Mouse (Mus musculus) adipocyte (in vitro differentiated cells): ENCODE data around the gene Pigv.
A peak's percentile ranks its signal among the peaks of the same experiment; 100 is the strongest.

Experiments used
- DNase-seq: peaks from one replicate; pipeline ENCODE4 v3.0.0-alpha.2; 2016; ENCODE audit warnings: low spot score

Gene Pigv

DNA sequence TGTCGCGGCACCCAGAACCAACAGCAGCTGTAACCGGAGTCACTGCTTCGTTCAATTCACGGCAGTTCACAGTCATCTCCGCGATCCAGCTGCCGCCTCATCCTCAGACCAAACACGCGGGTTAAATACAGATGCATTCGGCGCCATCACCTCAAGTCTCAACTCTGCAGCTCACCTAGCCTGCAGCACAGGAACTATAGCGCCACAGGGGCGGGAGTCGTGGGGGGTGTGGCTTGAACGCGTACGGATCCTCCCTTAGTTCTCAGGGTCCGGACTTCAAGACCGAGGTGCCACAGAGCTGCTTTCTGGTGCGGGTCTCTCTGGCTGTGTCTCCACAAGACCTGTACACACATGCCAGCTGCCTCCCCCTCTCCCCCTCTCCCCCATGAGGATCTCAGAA is 26.8 kb downstream of the Pigv start:
- DNase-seq = no peak

DNA sequence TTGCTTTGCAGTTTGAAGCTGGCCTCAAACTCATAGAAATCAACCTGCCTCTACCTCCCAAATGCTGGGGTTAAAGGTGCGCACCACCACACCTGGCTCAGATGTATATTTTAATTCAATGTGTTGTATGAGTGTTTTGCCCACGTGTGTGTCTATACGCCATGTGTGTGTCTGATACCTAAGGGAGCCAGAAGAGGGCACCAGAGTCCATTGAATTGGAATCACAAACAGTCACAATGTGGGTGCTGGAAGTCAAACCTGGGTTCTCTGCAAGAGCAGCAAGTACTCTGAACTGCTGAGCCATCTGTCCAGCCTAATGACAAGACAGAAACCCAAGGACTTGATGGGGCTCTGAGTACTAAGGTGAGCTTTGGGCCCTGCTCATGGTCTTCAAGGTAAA is 27.3 kb downstream of the Pigv start:
- DNase-seq = no peak

DNA sequence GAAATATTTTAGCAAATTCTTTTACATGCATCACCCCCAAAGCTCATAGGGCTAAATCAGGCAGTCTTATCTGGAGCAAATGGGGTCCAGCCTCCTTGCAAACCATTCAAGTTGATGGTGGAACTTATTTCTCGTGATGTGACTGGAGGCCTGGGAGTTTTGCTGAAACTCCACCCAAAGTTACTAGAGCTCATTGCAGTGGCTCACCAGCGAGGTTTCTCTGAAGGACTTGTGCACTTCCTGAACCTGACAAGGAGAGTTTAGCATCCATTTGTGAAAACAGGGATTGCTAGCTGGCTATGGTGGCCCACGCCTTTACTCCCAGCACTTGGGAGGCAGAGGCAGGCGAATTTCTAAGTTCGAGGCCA is 38.4 kb downstream of the Pigv start:
- DNase-seq = no peak

DNA sequence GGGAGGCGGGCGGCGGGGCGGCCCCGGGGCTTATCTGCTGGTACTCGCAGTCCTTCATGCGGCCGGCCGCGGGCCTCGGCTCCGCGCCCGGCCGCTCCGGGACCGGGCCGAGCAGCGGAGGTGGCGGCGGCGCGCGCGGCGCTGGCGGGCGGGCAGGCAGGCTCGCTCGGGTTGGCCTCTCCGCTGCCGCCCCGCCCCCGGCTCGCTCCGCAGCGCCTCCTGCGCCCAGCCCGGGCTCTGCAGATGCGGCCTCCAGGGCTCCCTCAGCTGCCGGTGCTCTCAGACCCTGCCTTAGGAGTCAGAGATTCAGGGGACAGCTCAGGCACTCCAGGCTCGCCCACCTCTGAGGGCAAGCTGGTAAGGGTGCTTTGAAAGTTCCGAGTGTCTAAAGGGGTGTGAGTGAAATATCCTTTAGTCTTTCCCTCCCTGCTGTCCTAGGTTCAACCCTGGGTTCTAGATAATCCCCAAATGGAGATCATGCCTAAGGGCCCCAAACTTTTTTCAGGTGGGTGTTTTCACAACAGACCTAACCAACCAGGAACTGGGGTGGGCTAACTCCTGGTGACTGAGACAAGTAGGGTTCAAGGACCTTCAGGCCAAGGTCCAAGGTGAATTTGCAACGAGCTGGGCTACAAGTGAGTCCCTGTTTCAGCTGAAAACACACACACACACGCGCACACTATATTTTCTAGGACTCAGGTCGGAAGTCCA is 39.0 kb downstream of the Pigv start:
- DNase-seq = peak; percentile 72

- DNase-seq = peak; percentile 21
These were observed 39.7 kb downstream of the Pigv start for GRCm38 (mm10) chr4:133632483-133633327.

DNA sequence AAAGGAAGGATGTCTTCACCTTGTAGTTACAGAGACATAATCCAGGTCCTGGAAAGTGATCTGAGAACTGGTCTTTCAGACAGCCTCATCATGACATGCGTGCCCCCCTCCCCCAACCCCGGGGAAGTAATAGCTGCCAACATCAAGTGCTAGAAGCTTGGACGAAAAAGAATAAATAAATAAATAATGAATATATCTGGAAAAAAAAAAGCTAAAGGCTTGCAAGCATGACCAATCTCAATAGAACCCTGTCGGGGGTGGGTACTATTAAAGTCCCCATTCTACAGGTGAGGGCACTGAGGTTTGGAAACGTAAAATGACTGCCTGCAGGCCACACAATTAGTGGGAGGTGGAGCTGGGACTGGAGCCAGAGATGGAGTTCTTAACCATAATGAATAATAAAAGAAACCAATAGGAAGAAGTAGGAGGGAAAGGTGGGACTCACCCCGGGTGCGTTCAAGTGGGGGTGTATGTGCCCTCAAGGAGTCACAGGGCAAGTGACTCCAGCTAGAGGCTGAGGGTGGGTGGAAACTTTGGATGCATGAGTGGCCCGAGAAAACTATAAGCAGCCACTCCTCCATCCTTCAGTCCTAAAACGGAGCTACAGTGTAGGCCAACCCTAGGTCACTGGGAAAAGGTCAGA is 40.6 kb downstream of the Pigv start:
- no peak for DNase-seq

GRCm38 (mm10) chr4:133631071-133631768 is 41.2 kb downstream of the Pigv start:
- no peak for DNase-seq

DNA sequence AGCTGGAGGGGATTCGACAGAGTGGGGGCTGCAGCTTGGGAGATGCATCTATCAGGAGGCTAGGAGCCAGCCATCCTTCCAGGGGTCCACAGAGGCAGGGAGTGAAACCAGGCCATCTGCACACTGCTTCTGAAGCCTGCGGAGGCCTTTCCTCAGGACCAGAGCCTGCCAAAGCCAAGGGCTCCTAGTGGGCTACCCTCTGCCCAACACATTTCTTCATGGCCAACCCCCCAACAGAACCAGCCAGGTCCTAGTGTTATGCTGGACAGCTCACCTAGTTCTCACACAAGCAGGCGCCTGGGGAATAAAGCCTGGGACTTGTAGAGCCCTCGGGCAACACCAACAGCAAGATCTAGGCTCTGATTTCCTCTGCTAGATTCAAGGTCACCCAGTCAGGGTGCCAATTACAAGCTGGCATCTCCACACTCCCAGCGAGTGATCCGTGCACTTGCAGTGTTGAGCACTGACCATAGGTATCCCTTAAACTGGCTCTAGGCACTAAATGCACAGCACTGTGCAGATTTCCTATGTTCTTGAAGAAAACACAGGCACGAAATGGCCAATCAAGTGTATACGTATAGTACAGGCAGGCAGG is 42.0 kb downstream of the Pigv start:
- no peak for DNase-seq

DNA sequence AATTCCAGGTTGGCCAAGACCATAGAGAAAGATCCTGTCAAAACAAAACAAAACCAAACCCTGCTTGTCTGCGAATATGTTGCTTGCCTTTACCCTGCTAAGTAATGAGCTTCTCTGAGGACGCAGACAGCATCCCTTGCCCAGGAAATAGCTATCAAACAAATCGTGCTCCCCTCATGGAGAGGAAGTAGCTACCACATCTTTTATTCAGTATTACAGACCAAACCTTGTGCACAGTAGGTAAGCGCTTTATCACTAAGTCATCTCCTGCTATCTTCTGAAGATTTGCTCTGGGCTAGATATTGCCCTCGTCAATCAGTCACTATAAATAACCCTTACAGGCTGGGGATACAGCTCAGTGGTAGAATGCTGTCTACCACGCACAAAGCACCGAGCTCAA is 43.3 kb downstream of the Pigv start:
- DNase-seq = no peak

DNA sequence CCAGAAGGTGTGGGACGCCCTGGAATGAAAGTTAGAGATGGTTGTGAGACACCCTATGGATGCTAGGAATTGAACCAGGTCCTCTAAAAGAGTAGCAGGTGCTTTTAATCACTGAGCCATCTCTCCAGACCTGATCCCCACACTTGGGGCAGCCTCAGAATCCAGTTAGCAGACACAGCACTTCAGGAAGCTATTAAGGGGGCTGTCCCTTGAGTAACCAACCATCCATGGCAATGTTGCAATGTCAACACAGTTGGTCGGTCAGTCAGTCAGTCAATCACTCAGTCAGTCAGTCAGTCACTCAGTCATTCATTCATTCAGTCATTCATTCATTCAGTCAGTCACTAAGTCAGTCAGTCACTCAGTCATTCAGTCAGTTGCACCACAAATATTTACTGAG is 43.9 kb downstream of the Pigv start:
- no peak for DNase-seq

GRCm38 (mm10) chr4:133627039-133627438 is 45.4 kb downstream of the Pigv start:
- no peak for DNase-seq

GRCm38 (mm10) chr4:133626621-133627020 is 45.8 kb downstream of the Pigv start:
- no peak for DNase-seq

GRCm38 (mm10) chr4:133626221-133626620 is 46.2 kb downstream of the Pigv start:
- no peak for DNase-seq

DNA sequence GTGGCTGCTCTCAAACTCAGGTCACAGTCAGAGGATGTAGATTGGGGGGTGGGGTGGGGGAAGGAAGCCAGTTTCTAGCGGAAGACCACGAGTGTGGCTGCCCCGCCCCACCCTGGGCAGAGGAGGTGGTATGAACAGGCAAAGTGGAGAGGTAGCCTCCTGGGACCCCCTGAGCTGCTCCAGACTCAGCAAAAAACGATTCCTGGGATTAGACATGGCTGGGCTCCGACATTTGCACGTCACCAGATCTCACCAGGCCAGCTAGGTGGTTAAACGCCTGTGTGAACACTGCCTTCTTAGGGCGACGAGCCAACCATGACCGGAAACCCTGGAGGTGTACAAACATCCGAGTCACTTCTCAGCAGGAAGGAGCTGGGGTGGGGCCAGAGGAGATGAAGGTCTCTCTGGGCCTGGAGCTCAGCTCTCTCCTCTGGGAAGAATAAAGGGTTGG is 46.8 kb downstream of the Pigv start:
- DNase-seq = no peak

GRCm38 (mm10) chr4:133624830-133625229 is 47.6 kb downstream of the Pigv start:
- DNase-seq = no peak

DNA sequence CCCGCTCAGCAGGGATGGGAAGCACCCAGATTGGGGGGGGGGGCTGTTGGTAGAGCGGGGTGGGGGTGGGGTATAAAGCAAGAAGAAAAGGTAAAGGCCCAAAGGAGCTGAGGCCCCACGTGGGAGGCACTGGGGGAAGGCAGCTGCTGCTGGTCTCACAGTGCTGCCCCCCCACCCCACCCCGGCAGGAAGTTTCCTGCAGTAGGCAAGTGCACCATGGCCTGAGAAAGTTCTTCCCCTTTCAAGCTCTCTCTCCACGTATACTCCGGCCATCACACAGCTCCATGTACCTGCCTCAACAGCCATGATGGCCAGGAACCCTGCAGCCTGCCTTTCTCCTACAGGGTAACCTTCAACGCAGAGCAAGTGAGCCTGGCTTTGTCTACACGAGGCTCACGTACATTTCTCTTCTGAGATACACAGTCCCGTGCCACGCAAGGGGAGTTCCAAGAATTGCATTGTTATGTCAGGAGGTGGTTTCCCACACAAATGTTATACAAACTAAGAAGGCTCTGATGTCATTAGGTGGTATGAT is 50.2 kb downstream of the Pigv start:
- DNase-seq = no peak

- no peak for DNase-seq
These were observed 51.8 kb downstream of the Pigv start for GRCm38 (mm10) chr4:133620668-133621067.

- DNase-seq = no peak
These were observed 52.8 kb downstream of the Pigv start for GRCm38 (mm10) chr4:133619473-133620136.

DNA sequence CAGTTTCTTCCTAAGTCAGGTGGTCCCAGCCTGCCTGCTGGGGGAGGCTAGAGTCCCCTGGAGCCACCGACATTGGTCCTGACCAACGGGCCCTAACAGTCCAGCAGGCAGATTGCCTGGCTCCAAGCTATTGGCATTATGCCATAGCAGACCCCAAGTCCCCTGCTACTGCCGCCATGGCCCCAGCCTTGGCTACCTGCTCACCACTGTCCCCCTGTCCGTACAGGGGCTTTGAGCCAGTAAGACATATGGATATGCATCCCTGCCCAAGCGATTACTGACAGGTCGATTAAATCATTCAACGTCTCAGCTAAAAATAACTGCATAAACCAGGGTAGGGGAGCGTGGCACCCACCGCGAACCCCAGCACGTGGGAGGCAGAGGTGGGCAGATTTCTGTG is 54.5 kb downstream of the Pigv start:
- no peak for DNase-seq

DNA sequence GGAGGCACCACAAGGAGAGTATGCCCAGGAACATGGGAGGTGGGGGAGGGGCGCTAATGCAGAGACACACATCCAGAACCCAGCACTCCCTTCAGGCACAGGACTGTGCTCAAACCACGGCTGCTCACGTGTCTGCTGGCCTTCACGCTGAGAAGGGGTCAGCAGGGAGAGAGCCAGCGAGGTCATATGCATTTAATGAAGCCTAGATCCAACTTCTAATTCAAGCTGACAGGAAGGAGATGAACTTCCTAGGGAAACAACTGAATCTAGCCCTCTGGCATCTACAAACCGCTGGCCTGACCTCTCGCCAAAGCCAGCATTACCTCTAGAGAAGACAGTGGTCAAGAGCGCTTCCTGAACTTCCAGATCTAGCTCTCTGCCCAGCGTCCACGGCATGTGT is 57.0 kb downstream of the Pigv start:
- no peak for DNase-seq

GRCm38 (mm10) chr4:133614274-133614761 is 58.1 kb downstream of the Pigv start:
- DNase-seq = peak; percentile 75
